Mouse (Mus musculus): ENCODE measurements around the gene Slc22a18. TPM values are rescaled to one million over a fixed set of nuclear protein-coding genes. Genes with fewer than 3 reads are reported as not detected.

The Slc22a18 gene
- polyA plus RNA-seq (2015; fragmentation: Illumina TruSeq; extraction: RNeasy Lipid Tissue Mini Kit (QIAGEN cat#74804); ENCODE audit: insufficient read depth, low read depth, low replicate concordance), result 1.2 TPM

DNA sequence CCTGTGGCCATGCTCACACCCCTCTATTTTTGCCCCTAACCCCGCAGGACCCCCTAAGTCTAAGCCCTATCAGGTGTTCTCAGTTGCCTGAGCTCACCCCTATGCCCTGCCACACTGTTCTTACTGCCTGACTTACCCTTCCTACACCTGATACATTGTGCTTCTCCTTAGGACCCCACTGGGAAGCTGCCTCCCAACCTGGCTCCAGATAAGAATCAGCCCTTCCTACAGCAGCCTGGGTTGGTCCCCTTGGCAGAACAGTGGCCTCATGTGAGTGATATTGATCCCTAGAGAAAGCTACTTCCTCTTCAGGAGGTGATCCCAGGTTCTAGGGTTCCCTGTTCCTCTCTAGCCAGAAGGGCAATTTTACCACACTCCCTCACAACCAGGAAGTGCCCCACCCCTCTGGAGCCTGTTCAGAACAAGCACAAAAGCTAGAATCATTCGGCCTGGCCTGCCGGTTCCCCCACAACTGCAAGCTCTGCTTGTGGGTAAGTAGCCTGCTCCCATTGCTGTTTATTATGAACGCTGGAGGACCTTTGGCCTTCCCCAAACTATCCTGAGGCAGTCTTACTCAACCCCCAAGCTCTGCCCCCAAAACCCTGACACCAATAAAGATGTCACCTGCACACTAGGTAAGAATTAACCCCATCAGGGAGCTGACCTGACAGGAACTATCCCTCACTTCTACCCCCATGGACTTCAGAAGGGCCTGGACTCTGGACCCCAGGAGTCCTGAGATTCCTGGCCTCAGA, at the start of gene Slc22a18:
TSS of gene Slc22a18 (plus strand) at position 390 of the 755 bp plus-strand sequence.

DNA sequence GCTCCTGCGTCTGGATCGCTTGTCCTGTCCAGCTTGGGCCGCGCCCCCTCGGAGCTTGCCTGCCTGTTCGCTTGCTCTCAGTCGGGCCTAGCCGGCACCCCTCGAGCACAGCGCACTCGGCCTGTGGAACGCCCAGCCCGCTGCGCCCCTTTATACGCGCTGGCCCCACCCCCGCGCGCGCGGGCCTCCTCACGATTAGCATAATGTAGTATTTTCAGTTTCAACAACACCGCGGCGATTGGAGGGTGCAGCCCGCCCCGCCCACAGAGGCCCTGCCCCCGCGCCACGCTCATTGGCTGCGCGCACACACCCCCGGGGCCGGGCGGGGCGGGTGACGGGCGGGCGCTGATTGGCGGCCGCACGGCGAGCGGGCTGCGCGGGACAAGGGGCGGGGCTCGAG, 12.7 kb upstream of the Slc22a18 start, which contains the start of gene Cdkn1c:
TSS of gene Cdkn1c (minus strand) at position 177 of the 400 bp plus-strand sequence.

DNA sequence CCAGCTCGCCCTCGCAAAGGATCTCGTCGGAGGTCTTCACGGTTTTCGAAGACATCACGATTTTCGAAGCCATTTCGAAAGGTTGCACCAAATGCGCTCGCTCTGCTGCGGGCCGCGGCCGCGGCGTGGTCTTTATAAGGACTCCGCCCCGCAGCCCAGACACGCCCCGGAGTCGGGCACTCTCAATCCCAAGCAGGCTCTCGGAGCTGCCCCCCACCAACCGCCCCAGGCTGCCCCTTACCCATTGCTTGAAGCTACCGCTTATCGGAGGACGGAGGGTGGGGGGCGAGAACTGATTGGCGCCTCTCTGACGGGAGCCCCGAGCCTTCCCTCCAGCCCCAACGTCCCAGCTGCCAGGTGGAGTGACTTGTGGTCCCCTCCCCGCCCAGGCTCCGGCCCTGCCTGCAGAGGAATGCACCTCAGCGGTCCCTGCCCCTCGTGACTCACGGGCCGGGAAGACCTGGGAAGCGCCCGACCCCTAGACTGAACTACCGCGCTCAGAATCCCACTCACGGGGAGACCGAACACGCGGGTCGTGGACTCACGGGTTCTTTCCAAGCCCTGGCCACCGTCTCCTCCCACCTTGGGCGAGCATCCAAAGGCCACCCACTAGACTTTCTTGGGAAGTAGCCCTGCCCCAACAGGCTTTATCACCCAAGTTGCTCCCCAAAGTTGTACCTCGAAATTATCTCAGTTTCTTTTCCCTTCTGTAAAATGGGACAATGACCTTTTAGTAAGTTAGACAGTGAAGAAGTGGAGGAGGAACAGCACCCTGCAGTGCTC, 29.1 kb downstream of the Slc22a18 start, which contains the start of gene Phlda2:
TSS of gene Phlda2 (minus strand) at position 733 of the 783 bp plus-strand sequence.

Other genes starting within 250 kb of the Slc22a18 start
- 4.6 TPM for gene Cdkn1c, start 12.7 kb upstream of the Slc22a18 start, polyA plus RNA-seq (2015; fragmentation: Illumina TruSeq; extraction: RNeasy Lipid Tissue Mini Kit (QIAGEN cat#74804); ENCODE audit: insufficient read depth, low read depth, low replicate concordance)
- gene Phlda2, start 29.4 kb downstream of the Slc22a18 start, polyA plus RNA-seq (2015; fragmentation: Illumina TruSeq; extraction: RNeasy Lipid Tissue Mini Kit (QIAGEN cat#74804); ENCODE audit: insufficient read depth, low read depth, low replicate concordance), result 1.7 TPM
- 19.0 TPM for gene Nap1l4, start 75.4 kb downstream of the Slc22a18 start, polyA plus RNA-seq (2015; fragmentation: Illumina TruSeq; extraction: RNeasy Lipid Tissue Mini Kit (QIAGEN cat#74804); ENCODE audit: insufficient read depth, low read depth, low replicate concordance)
- gene Cars, start 126.4 kb downstream of the Slc22a18 start, polyA plus RNA-seq (2015; fragmentation: Illumina TruSeq; extraction: RNeasy Lipid Tissue Mini Kit (QIAGEN cat#74804); ENCODE audit: insufficient read depth, low read depth, low replicate concordance), result 83.8 TPM
- 0.94 TPM for gene Tnfrsf26, start 155.0 kb downstream of the Slc22a18 start, polyA plus RNA-seq (2015; fragmentation: Illumina TruSeq; extraction: RNeasy Lipid Tissue Mini Kit (QIAGEN cat#74804); ENCODE audit: insufficient read depth, low read depth, low replicate concordance)
- 3.2 TPM for gene Tnfrsf22, start 175.9 kb downstream of the Slc22a18 start, polyA plus RNA-seq (2015; fragmentation: Illumina TruSeq; extraction: RNeasy Lipid Tissue Mini Kit (QIAGEN cat#74804); ENCODE audit: insufficient read depth, low read depth, low replicate concordance)
- gene Tnfrsf23, start 212.1 kb downstream of the Slc22a18 start, polyA plus RNA-seq (2015; fragmentation: Illumina TruSeq; extraction: RNeasy Lipid Tissue Mini Kit (QIAGEN cat#74804); ENCODE audit: insufficient read depth, low read depth, low replicate concordance), result 1.8 TPM